Mouse (Mus musculus): Measurements from ENCODE around the gene Tmem232.

- TF ChIP-seq CTCF (IDR thresholded peaks at IDR 0.05; ENCODE audit: low read depth, low read length) = no peak
- no peak for TF ChIP-seq POLR2A (IDR thresholded peaks at IDR 0.05; ENCODE audit: borderline replicate concordance, low read depth, low read length)
Measured at GRCm38 (mm10) chr17:65581440-65581839, 40.9 kb upstream of the Tmem232 start.

Data from bone marrow macrophage, adult 2 months (primary cell).